ENCODE assay signal across 9 mouse cellular contexts in genomic region chr1:78781899-78782298, GRCm38 (mm10). TPM values are rescaled to one million over a fixed set of nuclear protein-coding genes. Genes with fewer than 3 reads are reported as not detected.
DNase-seq lines count a peak whose midpoint lies in the region; ATAC-seq lines count a peak whose summit lies in the region.
"Had no signal": no experiment of that assay in that cellular context is flagged by ENCODE, and none has a peak within 500 bp of the region (broad histone marks: within the 10 kb centered on the region; RNA-seq: fewer than 3 reads in every experiment).

No protein-coding gene starts in this region.

- H3K4me1 ChIP-seq in forebrain, embryonic 13.5 days, result 0 out of 2 replicates have a peak, but pooled peaks cover 4% of the 10 kb centered on the region
- H3K4me1 ChIP-seq in forebrain, embryonic 10.5 days, result no peaks in the 10 kb centered on the region
- no peaks in the 10 kb centered on the region for H3K4me1 ChIP-seq in midbrain, embryonic 13.5 days (replicated peaks)
- H3K4me1 ChIP-seq in midbrain, embryonic 11.5 days (ENCODE audit: control insufficient read depth, insufficient read depth, low read length), result no peaks in the 10 kb centered on the region
- H3K4me1 ChIP-seq in intestine, embryonic 16.5 days (ENCODE audit: control insufficient read depth, insufficient read depth, low read length), result 0 out of 2 replicates have a peak, but pooled peaks cover 5% of the 10 kb centered on the region
- H3K4me1 ChIP-seq in liver, embryonic 12.5 days, result no peaks in the 10 kb centered on the region

- no peak for DNase-seq in forebrain, embryonic 10.5 days (ENCODE audit: extremely low spot score, low spot score)
- no peak for DNase-seq in midbrain, embryonic 11.5 days (ENCODE audit: low spot score, missing footprints)
- peak; percentile 67 for DNase-seq in retina, postnatal 1 day
- no peak for DNase-seq in cerebellum, adult 11-12 months
- DNase-seq: cerebellum, adult 18-20 months had no signal

- H3K9ac ChIP-seq in forebrain, embryonic 13.5 days, result no peak overlapping the region
- H3K9ac ChIP-seq in midbrain, embryonic 13.5 days (replicated peaks), result no peak overlapping the region
- no peak overlapping the region for H3K9ac ChIP-seq in midbrain, embryonic 11.5 days (ENCODE audit: low read length)
- H3K9ac ChIP-seq in intestine, embryonic 16.5 days (ENCODE audit: low read depth, low read length), result no peak overlapping the region
- H3K9ac ChIP-seq in liver, embryonic 12.5 days, result no peak overlapping the region

- H3K9me3 ChIP-seq in forebrain, embryonic 13.5 days (replicated peaks), result no peaks in the 10 kb centered on the region
- H3K9me3 ChIP-seq in forebrain, embryonic 10.5 days, result no peaks in the 10 kb centered on the region; the same call in 1 of the 2 replicates
- no peaks in the 10 kb centered on the region for H3K9me3 ChIP-seq in midbrain, embryonic 13.5 days
- no peaks in the 10 kb centered on the region for H3K9me3 ChIP-seq in midbrain, embryonic 11.5 days (ENCODE audit: control insufficient read depth, low read length)
- no peaks in the 10 kb centered on the region for H3K9me3 ChIP-seq in intestine, embryonic 16.5 days (ENCODE audit: control insufficient read depth, low read length)
- H3K9me3 ChIP-seq in liver, embryonic 12.5 days (replicated peaks), result no peaks in the 10 kb centered on the region

- H3K27ac ChIP-seq in forebrain, embryonic 13.5 days, result no peak overlapping the region
- no peak overlapping the region for H3K27ac ChIP-seq in forebrain, embryonic 10.5 days
- H3K27ac ChIP-seq in midbrain, embryonic 13.5 days, result no peak overlapping the region
- no peak overlapping the region for H3K27ac ChIP-seq in midbrain, embryonic 11.5 days (ENCODE audit: low read depth, low read length)
- no peak overlapping the region for H3K27ac ChIP-seq in intestine, embryonic 16.5 days (ENCODE audit: low read length)
- no peak overlapping the region for H3K27ac ChIP-seq in liver, embryonic 12.5 days

- WGBS in forebrain, embryonic 13.5 days, result 61% methylated on average over 5 of the region's 5 CpGs
- WGBS in forebrain, embryonic 10.5 days, result 88% methylated on average over 5 of the region's 5 CpGs
- 61% methylated on average over 5 of the region's 5 CpGs for WGBS in midbrain, embryonic 13.5 days
- WGBS in midbrain, embryonic 11.5 days, result 88% methylated on average over 5 of the region's 5 CpGs
- WGBS in intestine, embryonic 16.5 days, result 25% methylated on average over 5 of the region's 5 CpGs
- WGBS in liver, embryonic 12.5 days (ENCODE audit: insufficient replicate concordance), result 71% methylated on average over 5 of the region's 5 CpGs

- H3K27me3 ChIP-seq in forebrain, embryonic 13.5 days, result no peaks in the 10 kb centered on the region
- H3K27me3 ChIP-seq in forebrain, embryonic 10.5 days (ENCODE audit: poor library complexity, severe bottlenecking), result no peaks in the 10 kb centered on the region
- no peaks in the 10 kb centered on the region for H3K27me3 ChIP-seq in midbrain, embryonic 13.5 days
- H3K27me3 ChIP-seq in midbrain, embryonic 11.5 days (ENCODE audit: control insufficient read depth, insufficient read depth, low read length), result no peaks in the 10 kb centered on the region
- no peaks in the 10 kb centered on the region for H3K27me3 ChIP-seq in intestine, embryonic 16.5 days (replicated peaks; ENCODE audit: control insufficient read depth, insufficient read depth, low read length)
- no peaks in the 10 kb centered on the region for H3K27me3 ChIP-seq in liver, embryonic 12.5 days (replicated peaks)

- H3K36me3 ChIP-seq in forebrain, embryonic 13.5 days (ENCODE audit: poor library complexity, severe bottlenecking), result no peaks in the 10 kb centered on the region
- H3K36me3 ChIP-seq in forebrain, embryonic 10.5 days (replicated peaks), result no peaks in the 10 kb centered on the region
- no peaks in the 10 kb centered on the region for H3K36me3 ChIP-seq in midbrain, embryonic 13.5 days
- no peaks in the 10 kb centered on the region for H3K36me3 ChIP-seq in midbrain, embryonic 11.5 days (ENCODE audit: control insufficient read depth, insufficient read depth, low read length)
- no peaks in the 10 kb centered on the region for H3K36me3 ChIP-seq in intestine, embryonic 16.5 days (ENCODE audit: control insufficient read depth, insufficient read depth, low read length)
- H3K36me3 ChIP-seq in liver, embryonic 12.5 days, result no peaks in the 10 kb centered on the region

- H3K4me3 ChIP-seq in forebrain, embryonic 13.5 days, result no peak overlapping the region
- no peak overlapping the region for H3K4me3 ChIP-seq in forebrain, embryonic 10.5 days
- no peak overlapping the region for H3K4me3 ChIP-seq in midbrain, embryonic 13.5 days (replicated peaks)
- no peak overlapping the region for H3K4me3 ChIP-seq in midbrain, embryonic 11.5 days (ENCODE audit: low read depth, low read length)
- no peak overlapping the region for H3K4me3 ChIP-seq in intestine, embryonic 16.5 days (ENCODE audit: low read length)
- no peak overlapping the region for H3K4me3 ChIP-seq in liver, embryonic 12.5 days

- peak; percentile 70; the same call in 1 of the 2 replicates for ATAC-seq in forebrain, embryonic 13.5 days
- peak; percentile 62; the same call in 1 of the 2 replicates for ATAC-seq in midbrain, embryonic 13.5 days
- no peak for ATAC-seq in midbrain, embryonic 11.5 days (ENCODE audit: low FRiP score)
- peak; percentile 87 for ATAC-seq in intestine, embryonic 16.5 days
- ATAC-seq in liver, embryonic 12.5 days, result no peak

- no peak overlapping the region for H3K4me2 ChIP-seq in forebrain, embryonic 13.5 days
- H3K4me2 ChIP-seq in midbrain, embryonic 13.5 days (replicated peaks), result no peak overlapping the region
- no peak overlapping the region for H3K4me2 ChIP-seq in midbrain, embryonic 11.5 days
- H3K4me2 ChIP-seq in intestine, embryonic 16.5 days (ENCODE audit: low read depth, low read length), result no peak overlapping the region
- no peak overlapping the region for H3K4me2 ChIP-seq in liver, embryonic 12.5 days

RNA-seq across cellular contexts. Expression of gene Kcne4, which starts 34.7 kb away (rescaled TPM):
- polyA plus RNA-seq in forebrain, embryonic 13.5 days (2015; fragmentation: Nextera tagmentation; extraction: Ambion mirVana), result 0.71 and 0.79 TPM in 2 replicates
- polyA plus RNA-seq in forebrain, embryonic 10.5 days (2016; fragmentation: Nextera tagmentation; extraction: Ambion mirVana), result 0.09 and 0.32 TPM in 2 replicates
- 1.4 and 1.8 TPM in 2 replicates for polyA plus RNA-seq in midbrain, embryonic 13.5 days (2015; fragmentation: Nextera tagmentation; extraction: Ambion mirVana)
- 0.84 and 1.0 TPM in 2 replicates for polyA plus RNA-seq in midbrain, embryonic 11.5 days (2014; fragmentation: Nextera tagmentation; extraction: Ambion mirVana)
- 5.6 and 6.0 TPM in 2 replicates for polyA plus RNA-seq in intestine, embryonic 16.5 days (2015; fragmentation: Nextera tagmentation; extraction: Ambion mirVana)
- 0.07 and 0.12 TPM in 2 replicates for polyA plus RNA-seq in liver, embryonic 12.5 days (2016; fragmentation: Nextera tagmentation; extraction: Ambion mirVana)

Comparison
In these comparisons a context has a peak if more than half of its experiments do, and no peak if none do; other contexts are left out.
1. ATAC-seq: peak in forebrain, embryonic 13.5 days (single experiment), midbrain, embryonic 13.5 days (single experiment) and intestine, embryonic 16.5 days (single experiment); none in midbrain, embryonic 11.5 days (single experiment) and liver, embryonic 12.5 days (single experiment).